ENCODE assay signal across 10 mouse cellular contexts in the genomic region with DNA sequence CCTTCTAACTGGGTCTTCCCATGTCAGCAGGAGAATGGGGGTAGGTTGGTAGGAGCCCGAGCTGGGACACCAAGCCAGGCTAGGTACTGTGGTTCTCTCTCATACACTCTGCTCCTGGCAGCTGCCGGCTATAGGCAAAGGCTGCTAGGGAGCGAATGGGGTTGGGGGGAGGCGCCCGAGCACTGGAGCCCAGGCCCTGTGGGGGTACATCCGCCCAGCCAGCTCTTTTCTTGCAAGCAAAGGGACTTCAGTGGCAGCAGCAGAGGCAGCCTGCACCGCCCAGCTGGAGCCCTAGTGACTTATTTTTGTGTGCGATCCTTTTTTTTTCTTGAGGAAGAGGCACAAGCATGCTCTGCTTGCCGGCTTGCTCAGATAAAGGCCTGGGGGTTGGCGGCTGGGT. TPM values are rescaled to one million over a fixed set of nuclear protein-coding genes. Genes with fewer than 3 reads are reported as not detected.
DNase-seq lines count a peak whose midpoint lies in the region; ATAC-seq lines count a peak whose summit lies in the region.
"Had no signal": no experiment of that assay in that cellular context is flagged by ENCODE, and none has a peak within 500 bp of the region (broad histone marks: within the 10 kb centered on the region; RNA-seq: fewer than 3 reads in every experiment).

No protein-coding gene starts in this region.

- H3K4me1 ChIP-seq in forebrain, embryonic 12.5 days, result peaks cover 64% of the 10 kb centered on the region
- peaks cover 71% of the 10 kb centered on the region for H3K4me1 ChIP-seq in midbrain, embryonic 10.5 days
- H3K4me1 ChIP-seq: liver, embryonic 15.5 days had no signal

- WGBS in forebrain, embryonic 12.5 days, result 10% methylated on average over 10 of the region's 10 CpGs
- WGBS in midbrain, embryonic 10.5 days, result 9% methylated on average over 10 of the region's 10 CpGs

- no peaks in the 10 kb centered on the region for H3K9me3 ChIP-seq in forebrain, embryonic 12.5 days
- H3K9me3 ChIP-seq in midbrain, embryonic 10.5 days (replicated peaks), result no peaks in the 10 kb centered on the region
- H3K9me3 ChIP-seq: liver, embryonic 15.5 days had no signal

- H3K36me3 ChIP-seq in forebrain, embryonic 12.5 days (replicated peaks), result no peaks in the 10 kb centered on the region
- H3K36me3 ChIP-seq in midbrain, embryonic 10.5 days, result peaks cover 12% of the 10 kb centered on the region
- H3K36me3 ChIP-seq: liver, embryonic 15.5 days had no signal

- peak overlapping the region; percentile 56; the same call in 1 of the 2 replicates for H3K9ac ChIP-seq in forebrain, embryonic 12.5 days
- H3K9ac ChIP-seq: liver, embryonic 15.5 days had no signal

- peaks cover 92% of the 10 kb centered on the region for H3K27me3 ChIP-seq in forebrain, embryonic 12.5 days
- H3K27me3 ChIP-seq in midbrain, embryonic 10.5 days (ENCODE audit: low read depth, poor library complexity, severe bottlenecking), result peaks cover 97% of the 10 kb centered on the region

- peak; percentile 43 to 45 for DNase-seq in right cerebral cortex, postnatal 10 days (ENCODE audit: low spot score in 2 of 2)
- DNase-seq in right cerebral cortex, adult 18-20 months, result no peak
- DNase-seq in midbrain, embryonic 10.5 days (ENCODE audit: low spot score), result peak; percentile 54
- DNase-seq in retina, postnatal 1 day, result peak; percentile 51
- no peak for DNase-seq in spleen, postnatal 36 days (ENCODE audit: low spot score in 2 of 2)
- no peak for DNase-seq in adrenal gland, adult 2 months
- DNase-seq: gastrocnemius, postnatal 25 days had no signal

- peak overlapping the region; percentile 89 for H3K4me2 ChIP-seq in forebrain, embryonic 12.5 days
- H3K4me2 ChIP-seq: liver, embryonic 15.5 days had no signal

- H3K4me3 ChIP-seq in forebrain, embryonic 12.5 days (replicated peaks), result peak overlapping the region; percentile 52
- peak overlapping the region; percentile 74 for H3K4me3 ChIP-seq in midbrain, embryonic 10.5 days
- H3K4me3 ChIP-seq: liver, embryonic 15.5 days had no signal

- peak; percentile 31; the same call in 1 of the 2 replicates for ATAC-seq in forebrain, embryonic 12.5 days (ENCODE audit: low FRiP score)
- ATAC-seq: inflammation-experienced regulatory T-cells, adult 6 months had no signal

- no peak overlapping the region for H3K27ac ChIP-seq in forebrain, embryonic 12.5 days
- peak overlapping the region; percentile 81 for H3K27ac ChIP-seq in midbrain, embryonic 10.5 days (replicated peaks)
- H3K27ac ChIP-seq: liver, embryonic 15.5 days had no signal

RNA-seq across cellular contexts. Expression of a gene that starts 51.6 kb away (rescaled TPM):
- polyA plus RNA-seq in forebrain, embryonic 12.5 days (2016; fragmentation: Nextera tagmentation; extraction: Ambion mirVana), result 8.1 and 10.9 TPM in 2 replicates
- polyA plus RNA-seq in midbrain, embryonic 10.5 days (2016; fragmentation: Nextera tagmentation; extraction: Ambion mirVana), result 13.7 and 19.4 TPM in 2 replicates
- total RNA-seq in adrenal gland, adult 2 months (2021), result 1 to 10 TPM; 6.4 to 6.9 TPM
- polyA plus RNA-seq in adrenal gland, adult 2 months (2012; rRNA removed), result 3.3 and 4.8 TPM in 2 replicates

Comparison
In these comparisons a context has a peak if more than half of its experiments do, and no peak if none do; other contexts are left out.
1. DNase-seq: peak in right cerebral cortex, postnatal 10 days (2 of 2), midbrain, embryonic 10.5 days (single experiment) and retina, postnatal 1 day (single experiment); none in right cerebral cortex, adult 18-20 months (single experiment), spleen, postnatal 36 days (0 of 2) and adrenal gland, adult 2 months (single experiment).